Mouse (Mus musculus): Measurements from ENCODE around the gene Sgpl1. TPM values are rescaled to one million over a fixed set of nuclear protein-coding genes. Genes with fewer than 3 reads are reported as not detected.

Gene Sgpl1
- total RNA-seq, 1 experiment: 103 TPM

DNA sequence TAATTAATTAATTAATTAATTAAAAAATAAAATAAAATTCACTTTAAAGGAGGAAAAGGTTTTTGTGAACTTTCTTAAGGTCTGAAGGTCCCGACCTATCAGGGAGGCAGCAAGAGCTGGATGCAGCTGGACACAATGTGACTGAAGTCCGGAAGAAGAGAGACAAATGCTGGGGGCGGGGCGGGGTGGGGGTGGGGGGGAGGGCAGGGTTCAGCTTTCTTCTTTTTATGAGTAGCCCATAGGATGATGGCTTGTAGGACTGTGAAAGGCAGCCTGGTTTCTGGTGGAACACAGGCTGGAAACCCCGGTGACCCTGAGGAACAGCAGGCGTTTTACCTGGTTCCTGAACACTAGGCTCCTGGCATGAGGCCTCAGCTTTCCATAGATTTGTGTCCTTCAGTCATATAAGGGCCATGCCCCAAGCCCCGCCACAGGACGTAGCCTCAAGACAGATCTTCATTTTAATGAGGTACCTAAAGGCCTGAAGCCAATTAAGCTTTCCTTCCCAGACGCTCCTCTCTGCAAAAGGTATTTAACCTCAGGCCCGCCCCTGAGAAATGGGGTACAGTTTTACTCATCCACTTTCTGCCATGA lies 84.1 kb downstream of the Sgpl1 start:
- Histone ChIP-seq H3K9me3 (ENCODE audit: control insufficient read depth, insufficient read depth, low read depth, low read length) (no peaks in the 10 kb centered on the region), H3K4me3 (ENCODE audit: insufficient read depth in 1 of 2, low read depth in 1 of 2, low read length in 2 of 2, poor library complexity in 1 of 2, severe bottlenecking in 1 of 2) (no peak overlapping the region), H3K4me1 (ENCODE audit: control insufficient read depth in 2 of 2, insufficient read depth in 2 of 2, low read length in 2 of 2, poor library complexity in 1 of 2) (peaks cover 5 to 45% of the 10 kb centered on the region in 2 experiments), H3K9ac (ENCODE audit: insufficient read depth, low read depth, low read length, poor library complexity, severe bottlenecking) (peak overlapping the region; percentile 17; the same call in 1 of the 2 replicates), H3K27ac (ENCODE audit: insufficient read depth, low read depth, low read length, poor library complexity, severe bottlenecking) (peak overlapping the region; percentile 37), H3K36me3 (ENCODE audit: control insufficient read depth, insufficient read depth, low read length, poor library complexity, severe bottlenecking) (no peaks in the 10 kb centered on the region)
- no peak for DNase-seq (ENCODE audit: low read depth, low spot score)
- in situ Hi-C loops (cut with MboI; ENCODE audit: low sequenced_read_pairs in 2 of 2, unreplicated experiment in 2 of 2): loop anchor here (10.0 to 25.0 kb wide), 2 partner anchors 276 to 279 kb away; no protein-coding TSS in a partner anchor
- no peak for TF ChIP-seq MAFK (IDR thresholded peaks at IDR 0.05; ENCODE audit: insufficient read depth, low read depth, low read length)
- TF ChIP-seq ZC3H11A (IDR thresholded peaks at IDR 0.05; ENCODE audit: borderline replicate concordance, low read depth, low read length): no peak
- no peak for TF ChIP-seq HCFC1 (IDR thresholded peaks at IDR 0.05; ENCODE audit: borderline replicate concordance, insufficient read depth, low read length)
- no peak for TF ChIP-seq ZNF384 (IDR thresholded peaks at IDR 0.05; ENCODE audit: low read depth, low read length)
- TF ChIP-seq CHD2 (IDR thresholded peaks at IDR 0.05; ENCODE audit: low read depth, low read length): no peak

GRCm38 (mm10) chr10:61059543-61060110 lies 87.9 kb downstream of the Sgpl1 start:
- Histone ChIP-seq H3K4me1 (ENCODE audit: control insufficient read depth in 2 of 2, insufficient read depth in 2 of 2, low read length in 2 of 2, poor library complexity in 1 of 2) (peaks cover 4 to 42% of the 10 kb centered on the region in 2 experiments; a peak in 3 of 4 replicates), H3K9ac (ENCODE audit: insufficient read depth, low read depth, low read length, poor library complexity, severe bottlenecking) (no peak overlapping the region), H3K36me3 (ENCODE audit: control insufficient read depth, insufficient read depth, low read length, poor library complexity, severe bottlenecking) (no peaks in the 10 kb centered on the region; the same call in 1 of the 2 replicates), H3K4me3 (ENCODE audit: insufficient read depth in 1 of 2, low read depth in 1 of 2, low read length in 2 of 2, poor library complexity in 1 of 2, severe bottlenecking in 1 of 2) (peak overlapping the region in 1 of 2 experiments; percentile 14; a peak in 1 of 4 replicates), H3K27ac (ENCODE audit: insufficient read depth, low read depth, low read length, poor library complexity, severe bottlenecking) (peak overlapping the region; percentile 10), H3K9me3 (ENCODE audit: control insufficient read depth, insufficient read depth, low read depth, low read length) (no peaks in the 10 kb centered on the region)
- TF ChIP-seq HCFC1 (IDR thresholded peaks at IDR 0.05; ENCODE audit: borderline replicate concordance, insufficient read depth, low read length) (no peak), MAFK (IDR thresholded peaks at IDR 0.05; ENCODE audit: insufficient read depth, low read depth, low read length) (no peak), CHD2 (IDR thresholded peaks at IDR 0.05; ENCODE audit: low read depth, low read length) (no peak), ZNF384 (IDR thresholded peaks at IDR 0.05; ENCODE audit: low read depth, low read length) (no peak), ZC3H11A (IDR thresholded peaks at IDR 0.05; ENCODE audit: borderline replicate concordance, low read depth, low read length) (no peak)
- DNase-seq (ENCODE audit: low read depth, low spot score): no peak
- in situ Hi-C loops (cut with MboI; ENCODE audit: low sequenced_read_pairs in 2 of 2, unreplicated experiment in 2 of 2): loop anchor here (10.0 to 25.0 kb wide), 2 partner anchors 272 to 275 kb away; no protein-coding TSS in a partner anchor

DNA sequence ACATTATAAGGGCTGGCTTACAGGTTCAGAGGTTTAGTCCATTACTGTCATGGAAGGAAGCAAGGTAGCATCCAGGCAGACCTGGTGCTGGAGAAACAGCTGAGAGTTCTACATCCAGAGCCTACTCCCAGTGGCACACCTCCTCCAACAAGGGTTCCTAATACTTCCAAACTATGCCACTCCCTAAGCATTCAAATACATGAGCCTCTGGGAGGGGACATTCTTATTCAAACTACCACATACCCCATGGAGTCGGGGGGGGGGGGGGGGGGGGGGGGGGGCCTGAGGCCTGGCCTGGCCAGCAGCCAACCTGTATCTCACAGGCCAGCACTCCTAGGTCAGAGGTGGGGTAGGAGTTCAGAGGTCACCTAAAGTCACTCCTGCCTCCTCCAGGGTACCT lies 88.4 kb downstream of the Sgpl1 start:
- peaks cover 2% of the 10 kb centered on the region for H3K36me3 ChIP-seq (ENCODE audit: control insufficient read depth, insufficient read depth, low read length, poor library complexity, severe bottlenecking)

GRCm38 (mm10) chr10:61056661-61057060 lies 90.8 kb downstream of the Sgpl1 start:
- Histone ChIP-seq H3K4me3 (ENCODE audit: insufficient read depth in 1 of 2, low read depth in 1 of 2, low read length in 2 of 2, poor library complexity in 1 of 2, severe bottlenecking in 1 of 2) (no peak overlapping the region), H3K9ac (ENCODE audit: insufficient read depth, low read depth, low read length, poor library complexity, severe bottlenecking) (no peak overlapping the region), H3K4me1 (ENCODE audit: control insufficient read depth in 2 of 2, insufficient read depth in 2 of 2, low read length in 2 of 2, poor library complexity in 1 of 2) (peaks cover 0 to 26% of the 10 kb centered on the region in 2 experiments; a peak in 2 of 4 replicates), H3K9me3 (ENCODE audit: control insufficient read depth, insufficient read depth, low read depth, low read length) (no peaks in the 10 kb centered on the region), H3K36me3 (ENCODE audit: control insufficient read depth, insufficient read depth, low read length, poor library complexity, severe bottlenecking) (peaks cover 4% of the 10 kb centered on the region), H3K27ac (ENCODE audit: insufficient read depth, low read depth, low read length, poor library complexity, severe bottlenecking) (no peak overlapping the region)
- TF ChIP-seq ZNF384 (IDR thresholded peaks at IDR 0.05; ENCODE audit: low read depth, low read length) (no peak), HCFC1 (IDR thresholded peaks at IDR 0.05; ENCODE audit: borderline replicate concordance, insufficient read depth, low read length) (no peak), ZC3H11A (IDR thresholded peaks at IDR 0.05; ENCODE audit: borderline replicate concordance, low read depth, low read length) (no peak), MAFK (IDR thresholded peaks at IDR 0.05; ENCODE audit: insufficient read depth, low read depth, low read length) (no peak), CHD2 (IDR thresholded peaks at IDR 0.05; ENCODE audit: low read depth, low read length) (no peak)
- DNase-seq (ENCODE audit: low read depth, low spot score): no peak
- in situ Hi-C loops (cut with MboI; ENCODE audit: low sequenced_read_pairs in 2 of 2, unreplicated experiment in 2 of 2): loop anchor here in 1 of 2 experiments (25.0 kb wide), 1 partner anchor 269 kb away; no protein-coding TSS in a partner anchor

More for the DNA sequence above, 88.4 kb downstream of the Sgpl1 start:
- Histone ChIP-seq H3K27ac (ENCODE audit: insufficient read depth, low read depth, low read length, poor library complexity, severe bottlenecking) (peak overlapping the region; percentile 10), H3K9ac (ENCODE audit: insufficient read depth, low read depth, low read length, poor library complexity, severe bottlenecking) (no peak overlapping the region), H3K9me3 (ENCODE audit: control insufficient read depth, insufficient read depth, low read depth, low read length) (no peaks in the 10 kb centered on the region), H3K4me3 (ENCODE audit: insufficient read depth in 1 of 2, low read depth in 1 of 2, low read length in 2 of 2, poor library complexity in 1 of 2, severe bottlenecking in 1 of 2) (0 out of 4 replicates have a peak overlapping the region, but pooled peaks of 1 of the 2 experiments have one; percentile 14), H3K4me1 (ENCODE audit: control insufficient read depth in 2 of 2, insufficient read depth in 2 of 2, low read length in 2 of 2, poor library complexity in 1 of 2) (peaks cover 4 to 38% of the 10 kb centered on the region in 2 experiments; a peak in 3 of 4 replicates)
- in situ Hi-C loops (cut with MboI; ENCODE audit: low sequenced_read_pairs in 2 of 2, unreplicated experiment in 2 of 2): loop anchor here in 1 of 2 experiments (25.0 kb wide), 1 partner anchor 272 kb away; no protein-coding TSS in a partner anchor
- DNase-seq (ENCODE audit: low read depth, low spot score): no peak
- no peak for TF ChIP-seq ZC3H11A (IDR thresholded peaks at IDR 0.05; ENCODE audit: borderline replicate concordance, low read depth, low read length)
- no peak for TF ChIP-seq MAFK (IDR thresholded peaks at IDR 0.05; ENCODE audit: insufficient read depth, low read depth, low read length)
- no peak for TF ChIP-seq ZNF384 (IDR thresholded peaks at IDR 0.05; ENCODE audit: low read depth, low read length)
- TF ChIP-seq HCFC1 (IDR thresholded peaks at IDR 0.05; ENCODE audit: borderline replicate concordance, insufficient read depth, low read length): no peak
- TF ChIP-seq CHD2 (IDR thresholded peaks at IDR 0.05; ENCODE audit: low read depth, low read length): no peak

Measured in ES-E14 (cell line).